ENCODE assay signal across 8 mouse cellular contexts in genomic region chr7:67352989-67353388, GRCm38 (mm10).
"Had no signal": no experiment of that assay in that cellular context is flagged by ENCODE, and none has a peak within 500 bp of the region (broad histone marks: within the 10 kb centered on the region; RNA-seq: fewer than 3 reads in every experiment).

No protein-coding gene starts in this region.

- DNase-seq: kidney, adult 8-10 months; kidney, postnatal 25 days; layer of hippocampus, adult 9-11 months; layer of hippocampus, postnatal 36 days; liver, embryonic 13.5 days; lung, postnatal 14 days; right cerebral cortex, adult 18-20 months; right cerebral cortex, postnatal 25 days had no signal
